Mouse (Mus musculus) WW6 (cell line): ENCODE data around the gene Ctnnbip1.

Experiments used
- DNase-seq: peaks from one replicate; pipeline ENCODE4 v3.0.0-alpha.2; 2013; ENCODE audit warnings: low read depth, low spot score

Gene Ctnnbip1

GRCm38 (mm10) chr4:149517868-149518340 is at the start of gene Ctnnbip1:
Ctnnbip1 (plus strand) TSS chr4:149518236.
- peak; percentile 93 for DNase-seq

DNA sequence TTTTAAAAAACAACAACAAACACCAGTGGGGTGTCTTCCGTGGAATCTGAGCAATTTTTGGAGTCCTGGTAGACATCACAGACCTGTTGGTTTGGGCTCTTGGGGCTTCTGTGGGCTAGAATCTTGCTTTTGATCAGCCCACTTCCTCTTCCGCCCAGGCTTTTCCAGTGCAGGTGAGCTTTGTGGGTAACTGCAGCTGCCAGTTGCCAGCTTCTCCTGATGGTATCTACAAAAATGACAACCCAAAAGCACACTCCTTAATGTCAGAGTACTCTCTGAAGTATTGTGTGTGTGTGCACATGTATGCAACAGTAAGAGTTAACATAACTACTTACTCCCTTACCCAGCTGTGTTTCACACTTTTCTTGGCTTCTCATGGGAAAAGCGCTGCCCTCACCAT is 48.5 kb upstream of the Ctnnbip1 start:
- DNase-seq, result no peak

- no peak for DNase-seq
These were observed 42.9 kb upstream of the Ctnnbip1 start for GRCm38 (mm10) chr4:149475096-149475495.

DNA sequence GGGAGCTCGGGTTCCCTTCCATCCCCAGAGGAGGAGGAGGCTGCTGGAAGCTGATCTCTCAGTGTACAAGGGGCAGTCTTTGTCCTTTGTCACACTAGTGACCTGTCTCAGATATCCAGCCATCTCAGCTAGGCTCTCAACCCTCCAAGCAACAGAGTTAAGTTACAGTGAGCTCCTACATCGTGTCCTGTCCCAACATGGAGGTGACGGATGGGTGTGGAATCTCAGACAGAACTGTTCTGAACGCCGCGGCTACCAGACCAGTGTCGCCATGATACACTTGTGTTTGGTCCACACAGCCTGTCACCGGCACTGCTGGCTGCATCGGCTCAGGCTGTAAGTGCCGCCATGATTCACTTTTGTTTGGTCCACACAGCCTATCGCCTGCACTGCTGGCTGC is 41.0 kb upstream of the Ctnnbip1 start, which contains the start of gene Tmem274:
Tmem274 (plus strand) TSS at position 301 of the 400 bp plus-strand sequence.
- DNase-seq, result no peak

DNA sequence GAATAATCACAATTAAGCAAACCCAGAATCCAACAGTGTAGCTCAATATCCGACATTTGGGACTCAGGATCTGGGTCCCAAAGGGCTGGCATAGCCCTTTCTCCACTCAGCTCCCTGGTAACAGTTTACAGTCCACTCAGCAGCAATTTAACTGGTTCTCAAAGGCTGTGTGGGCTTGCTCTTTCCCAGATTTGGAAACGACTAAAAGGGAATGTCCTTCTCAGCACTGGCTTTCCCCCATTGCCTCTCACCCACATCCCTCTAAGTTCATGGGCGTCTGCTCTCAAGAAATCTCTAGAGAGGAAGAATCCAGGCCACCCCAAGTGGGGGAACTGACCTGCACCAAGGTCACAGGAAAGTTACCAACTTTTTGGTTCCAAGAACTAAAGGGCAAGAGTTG is 33.5 kb upstream of the Ctnnbip1 start:
- DNase-seq, result no peak

- DNase-seq, result peak; percentile 90
These were observed 32.8 kb upstream of the Ctnnbip1 start, which contains the start of the genes Nmnat1 and Lzic for GRCm38 (mm10) chr4:149485053-149485824. Nmnat1 (minus strand) TSS chr4:149485202. Lzic (plus strand) TSS chr4:149485229.

DNA sequence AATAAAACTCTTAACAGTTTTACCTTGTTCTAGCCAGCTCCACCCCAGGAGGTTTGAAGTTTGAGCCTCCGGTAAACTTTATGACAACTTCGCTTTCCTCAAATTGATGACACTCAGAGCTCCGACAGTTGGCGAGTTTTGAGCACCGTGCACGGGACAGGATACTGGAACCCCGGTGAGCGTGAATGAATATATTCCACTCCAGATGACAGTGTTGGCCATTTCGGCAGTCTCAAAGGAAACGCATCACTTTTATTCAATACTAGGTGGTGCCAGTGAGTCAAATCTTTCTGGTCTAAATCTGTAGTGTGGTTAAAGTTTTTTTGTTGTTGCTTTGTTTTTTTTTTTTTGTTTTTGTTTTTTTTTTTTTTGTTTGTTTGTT is 32.2 kb upstream of the Ctnnbip1 start:
- no peak for DNase-seq

DNA sequence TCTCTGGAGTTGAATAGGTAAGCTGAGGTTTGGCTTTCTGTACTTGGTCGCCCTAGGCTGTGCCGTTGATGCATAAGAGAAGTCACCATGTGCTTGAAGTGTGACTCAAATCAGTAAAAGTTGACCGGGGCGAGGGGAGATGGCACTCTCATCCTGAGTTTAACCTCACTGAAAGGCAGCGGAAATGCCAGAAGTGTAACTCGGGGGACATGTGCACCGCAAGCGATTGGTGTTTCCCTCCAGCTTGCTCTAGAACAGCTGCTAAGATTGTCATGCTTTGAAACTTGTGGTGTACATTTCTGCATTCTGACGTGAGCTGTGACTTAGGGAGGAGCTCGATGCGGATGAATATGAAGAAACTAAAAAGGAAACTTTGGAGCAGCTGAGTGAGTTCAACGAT is 30.3 kb upstream of the Ctnnbip1 start:
- DNase-seq, result no peak

DNA sequence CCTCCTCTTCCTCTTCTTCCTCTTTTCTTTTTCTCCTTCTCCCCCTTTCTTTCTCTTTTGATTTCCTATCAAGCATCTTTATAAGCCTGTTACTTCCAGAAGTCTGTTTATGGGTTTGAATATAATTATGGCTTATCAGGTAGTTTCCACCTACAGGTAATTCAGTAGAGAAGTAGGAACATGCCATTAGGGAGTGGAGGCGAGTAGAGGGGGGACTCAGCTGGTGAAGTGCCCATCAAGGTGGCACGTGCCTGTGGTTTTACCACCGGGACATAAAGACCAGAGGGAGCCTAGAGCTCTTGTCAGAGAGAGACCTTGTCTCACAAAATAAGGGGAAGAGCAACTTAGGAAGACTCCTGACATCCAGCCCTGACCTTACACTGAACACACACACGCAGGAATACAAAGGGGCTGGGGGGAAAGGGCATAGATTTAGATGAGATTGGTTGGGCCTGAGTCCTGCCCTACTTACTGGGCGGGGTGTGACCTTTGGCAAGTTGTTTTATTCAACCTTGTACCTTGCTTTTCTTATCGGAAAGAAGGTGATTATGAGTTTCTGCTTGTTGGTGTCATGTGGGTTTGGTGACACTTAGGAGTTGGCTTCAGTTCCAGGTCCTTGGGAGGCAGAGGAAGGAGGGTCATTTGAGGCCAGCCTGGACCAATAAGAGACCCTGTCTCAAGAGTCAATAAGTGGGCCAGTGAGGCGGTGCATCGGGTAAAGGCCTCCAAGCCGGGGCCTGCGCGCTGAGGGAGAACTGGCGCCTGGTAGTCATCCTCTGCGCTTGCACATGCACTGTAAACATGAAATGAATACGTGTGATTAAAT is 28.4 kb upstream of the Ctnnbip1 start:
- DNase-seq, result no peak

- DNase-seq, result no peak
These were observed 26.9 kb upstream of the Ctnnbip1 start for GRCm38 (mm10) chr4:149491151-149491550.

DNA sequence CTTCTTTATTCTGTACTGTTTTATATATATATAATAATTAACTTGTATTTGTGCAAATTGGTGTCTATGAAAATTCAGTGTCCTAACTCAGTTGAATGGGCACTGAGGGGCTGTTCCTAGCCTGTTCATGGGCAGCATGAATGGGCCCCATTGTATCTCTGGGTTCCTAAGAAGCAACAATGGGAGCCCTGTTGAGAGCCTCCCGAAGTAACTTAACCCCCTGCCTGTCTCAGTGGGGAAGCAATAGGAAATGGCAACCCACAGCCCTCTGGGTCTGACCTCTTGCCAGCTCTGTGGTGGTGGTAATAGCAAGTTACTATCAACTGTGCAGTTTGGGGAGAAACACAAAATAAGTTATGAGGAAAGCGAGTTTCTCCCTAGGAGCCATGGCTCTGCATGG is 21.4 kb upstream of the Ctnnbip1 start:
- no peak for DNase-seq

GRCm38 (mm10) chr4:149498901-149499300 is 19.1 kb upstream of the Ctnnbip1 start:
- DNase-seq, result no peak

GRCm38 (mm10) chr4:149499790-149500189 is 18.2 kb upstream of the Ctnnbip1 start:
- DNase-seq, result no peak

GRCm38 (mm10) chr4:149504363-149504762 is 13.7 kb upstream of the Ctnnbip1 start:
- no peak for DNase-seq

GRCm38 (mm10) chr4:149504858-149505257 is 13.2 kb upstream of the Ctnnbip1 start:
- DNase-seq, result no peak

DNA sequence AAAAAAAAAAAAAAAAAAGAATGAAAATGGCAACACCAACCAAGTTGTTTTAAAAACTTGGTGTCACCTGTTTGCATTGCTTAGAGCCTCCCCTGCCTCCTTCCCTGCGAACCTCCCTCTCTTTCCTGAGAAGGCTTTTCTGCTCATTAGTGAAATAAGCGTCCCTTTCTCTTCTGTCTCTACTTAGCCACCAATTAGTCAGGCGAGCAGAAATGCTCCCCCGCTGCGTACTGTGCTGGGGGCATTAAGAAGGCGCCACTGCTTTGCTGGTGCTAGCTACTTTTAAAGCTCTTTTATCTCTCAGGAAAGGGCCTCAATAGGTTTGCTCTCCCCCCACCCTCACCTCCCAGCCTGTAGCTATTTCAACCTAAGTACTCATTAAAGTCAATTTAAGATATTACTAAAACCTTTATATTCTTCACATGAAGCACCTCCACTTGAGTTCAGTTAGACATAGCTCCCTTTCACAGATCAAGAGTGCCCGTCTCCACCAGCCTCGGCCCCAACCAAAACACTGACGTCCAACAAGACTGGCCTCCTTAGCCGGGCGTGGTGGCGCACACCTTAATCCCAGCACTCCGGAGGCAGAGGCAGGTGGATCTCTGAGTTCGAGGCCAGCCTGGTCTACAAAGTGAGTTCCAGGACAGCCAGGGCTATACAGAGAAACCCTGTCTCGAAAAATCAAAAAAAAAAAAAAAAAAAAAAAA is 12.6 kb upstream of the Ctnnbip1 start:
- no peak for DNase-seq

DNA sequence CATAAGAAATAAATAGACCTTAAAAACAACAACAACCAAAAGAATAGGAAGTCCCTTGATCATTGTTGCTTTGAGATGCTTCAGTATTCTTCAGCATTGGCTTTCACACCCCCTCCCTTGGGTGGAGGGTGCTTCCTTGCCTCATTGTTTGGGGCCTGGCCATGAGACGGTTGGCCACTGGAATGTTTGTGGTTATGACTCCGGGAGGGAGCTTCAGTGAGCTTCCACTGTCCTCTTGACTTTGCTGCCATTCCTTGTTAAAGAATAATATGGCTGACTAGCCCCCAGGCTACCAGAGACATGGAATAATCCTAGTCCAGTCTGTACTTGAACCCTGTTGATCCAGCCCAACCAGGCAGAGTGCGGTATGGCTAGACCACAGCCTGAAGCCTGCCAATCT is 11.1 kb upstream of the Ctnnbip1 start:
- DNase-seq, result no peak

DNA sequence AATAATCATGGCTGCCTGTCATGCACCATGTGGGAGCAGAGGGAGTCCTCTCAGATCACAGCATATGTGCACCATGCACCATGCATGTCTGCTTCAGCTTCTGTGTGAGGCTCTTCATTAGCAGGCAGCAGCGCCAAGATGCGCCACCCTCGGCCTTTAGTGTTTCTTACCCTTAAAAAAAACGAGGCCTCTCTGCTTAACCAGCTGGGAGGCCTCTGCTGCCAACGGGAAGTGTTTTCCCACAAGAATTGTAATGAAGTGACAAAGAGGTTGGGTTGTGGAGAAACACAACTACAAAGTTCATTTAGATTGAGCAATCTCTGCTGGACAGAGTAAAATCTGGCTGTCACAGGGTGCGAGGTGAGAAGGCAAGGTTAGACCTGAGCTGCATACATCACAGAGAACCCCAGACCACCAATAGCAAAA is 6.8 kb upstream of the Ctnnbip1 start:
- DNase-seq, result no peak

DNA sequence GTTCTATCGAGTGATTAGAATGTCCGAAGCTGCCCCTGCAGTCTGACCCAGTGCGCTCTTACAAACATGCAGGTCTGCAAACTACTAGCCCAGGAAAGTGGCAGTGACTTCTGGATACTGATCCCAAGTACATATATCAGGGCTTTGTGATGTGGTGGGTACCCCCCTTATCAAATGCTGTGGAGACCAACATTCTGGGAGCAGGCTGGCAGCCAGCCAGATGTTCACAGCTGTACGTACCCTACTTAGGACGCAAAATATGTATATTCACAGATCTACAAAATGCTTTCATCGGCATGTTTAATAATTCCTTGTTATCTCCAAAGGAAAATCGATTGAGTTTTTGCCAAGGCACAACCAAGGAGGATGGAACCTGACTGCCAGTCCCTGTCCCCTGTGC is 6.0 kb upstream of the Ctnnbip1 start:
- no peak for DNase-seq

DNA sequence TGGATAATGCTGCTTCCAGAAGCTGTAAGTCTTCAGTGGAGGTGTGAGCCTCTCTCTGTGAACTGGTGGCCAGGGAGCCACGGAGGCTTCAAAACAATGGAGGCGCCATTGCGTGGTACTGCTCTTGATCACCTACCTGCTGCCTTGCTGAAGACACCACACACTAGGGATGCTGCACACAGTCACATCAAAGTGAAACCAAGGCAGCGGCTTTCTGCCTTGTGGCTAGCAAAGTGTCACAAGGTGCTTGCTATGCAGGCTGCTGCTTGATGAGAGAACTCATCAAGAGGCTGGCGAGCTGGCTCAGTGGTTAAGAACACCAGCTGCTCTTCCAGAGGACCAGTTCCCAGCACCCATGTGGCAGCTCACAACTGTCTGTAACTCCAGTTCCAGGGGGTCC is 2.3 kb upstream of the Ctnnbip1 start:
- DNase-seq, result no peak

DNA sequence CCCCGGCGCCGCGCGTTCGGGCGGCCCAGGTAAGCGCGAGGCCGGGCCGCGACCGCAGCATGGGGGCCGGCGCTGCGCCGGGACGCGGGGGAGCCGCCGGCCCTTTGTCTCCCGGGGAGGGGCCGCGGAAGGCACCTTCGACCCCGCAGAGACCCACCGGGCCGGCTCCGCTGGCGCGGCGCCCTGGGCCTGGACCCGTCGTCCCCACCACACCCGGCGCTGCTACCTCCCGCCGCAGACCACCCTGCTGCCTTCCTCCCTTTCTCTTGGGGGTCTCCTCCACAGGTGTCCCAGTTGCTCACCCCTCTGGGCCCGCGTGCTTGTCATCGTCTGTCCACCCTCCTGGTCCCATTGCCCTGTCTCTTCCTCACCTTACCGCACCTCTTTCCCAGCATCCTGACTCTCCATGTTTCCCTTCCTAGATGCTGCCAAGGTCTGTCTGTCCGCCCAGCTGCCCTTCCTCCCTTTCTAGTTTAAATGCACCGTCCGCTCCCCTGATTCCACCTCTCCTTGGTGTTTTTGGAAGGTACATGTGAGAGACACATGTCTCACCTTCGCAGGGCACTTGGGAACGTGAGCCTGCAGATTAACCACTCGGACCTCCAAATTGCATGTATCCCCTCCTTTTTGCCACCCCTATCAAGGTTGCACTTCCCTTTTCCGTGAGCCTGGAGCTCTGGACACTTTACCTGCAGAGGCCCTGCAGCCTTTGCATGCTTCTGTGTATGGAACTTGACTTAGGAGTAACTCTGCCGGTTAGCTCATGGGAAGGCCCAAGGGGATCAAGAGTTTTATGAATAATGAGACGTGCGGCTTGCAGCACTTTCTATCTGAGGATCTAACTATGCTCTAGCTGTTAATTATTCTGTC is 550 bp downstream of the Ctnnbip1 start:
- DNase-seq, result no peak
